Mouse (Mus musculus) right cerebral cortex, postnatal 4 days (tissue): ENCODE results near the gene Fam173a.
A peak's percentile ranks its signal among the peaks of the same experiment; 100 is the strongest.

Experiments
- DNase-seq: peaks from one replicate; pipeline ENCODE4 v3.0.0-alpha.2; 2022

Fam173a gene

DNA sequence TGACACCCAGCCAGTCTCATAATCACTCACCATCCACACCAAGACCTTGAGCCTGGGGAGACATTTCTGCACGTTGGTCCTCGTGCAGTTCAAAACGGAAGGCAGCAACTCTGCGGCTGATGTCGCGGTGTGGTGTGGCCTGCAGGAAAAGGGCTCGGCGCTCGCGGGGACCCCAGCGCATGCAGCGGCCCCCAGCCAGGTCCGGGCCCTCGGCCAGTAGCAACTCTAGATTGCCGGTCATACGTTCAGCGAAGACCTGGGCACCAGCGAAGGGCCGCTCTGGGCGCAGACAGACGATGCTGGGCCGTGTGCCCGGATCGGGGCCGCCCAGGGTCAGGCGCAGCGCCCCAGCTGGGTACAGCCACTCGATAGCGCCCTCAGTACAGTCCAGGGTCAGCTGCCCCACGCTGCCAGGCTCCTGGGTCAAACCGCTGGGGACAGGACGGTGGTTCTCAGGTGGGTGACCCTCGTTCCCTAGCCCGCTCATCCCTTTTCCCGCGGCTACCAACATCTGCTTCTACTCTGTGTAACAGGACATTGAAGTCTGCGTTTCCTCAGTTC lies 3.6 kb upstream of the Fam173a start:
- peak; percentile 45 for DNase-seq

DNA sequence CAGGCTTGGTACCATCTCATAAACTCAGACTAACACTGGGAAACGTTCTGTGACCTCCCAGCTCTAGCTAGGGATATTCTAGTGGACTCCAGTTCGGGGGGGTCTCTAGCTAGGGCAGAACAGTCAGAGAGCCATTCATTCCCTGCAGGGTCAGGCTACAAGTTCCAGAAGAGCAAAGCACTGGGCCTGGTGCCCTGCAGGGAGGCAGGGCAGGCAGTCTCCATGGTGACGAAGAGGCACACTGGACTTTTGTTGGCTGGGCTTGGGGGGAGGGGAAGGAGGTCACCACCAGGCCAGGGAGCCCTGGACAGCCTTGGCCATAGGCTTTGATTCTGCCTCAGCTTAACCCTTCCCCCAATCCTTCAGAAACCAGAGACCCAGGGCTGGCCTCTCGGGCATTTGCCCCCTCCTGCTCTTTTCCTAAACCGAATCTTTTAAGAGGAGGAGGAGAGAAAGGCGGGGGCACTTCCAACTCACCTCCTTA lies 3.0 kb upstream of the Fam173a start, which contains the start of gene AC134908.4:
TSS of gene AC134908.4 (minus strand) at position 51 of the 484 bp plus-strand sequence.
- no peak for DNase-seq

GRCm38 (mm10) chr17:25794998-25795397 lies 2.3 kb upstream of the Fam173a start:
- no peak for DNase-seq

- no peak for DNase-seq
Observed at GRCm38 (mm10) chr17:25794197-25794596, 1.5 kb upstream of the Fam173a start.

- peak; percentile 85 for DNase-seq
Observed at GRCm38 (mm10) chr17:25791843-25792527, 716 bp downstream of the Fam173a start.

- no peak for DNase-seq
Observed at GRCm38 (mm10) chr17:25791320-25791842, 1.3 kb downstream of the Fam173a start.

- no peak for DNase-seq
Observed at GRCm38 (mm10) chr17:25786781-25787504, 5.8 kb downstream of the Fam173a start.

DNA sequence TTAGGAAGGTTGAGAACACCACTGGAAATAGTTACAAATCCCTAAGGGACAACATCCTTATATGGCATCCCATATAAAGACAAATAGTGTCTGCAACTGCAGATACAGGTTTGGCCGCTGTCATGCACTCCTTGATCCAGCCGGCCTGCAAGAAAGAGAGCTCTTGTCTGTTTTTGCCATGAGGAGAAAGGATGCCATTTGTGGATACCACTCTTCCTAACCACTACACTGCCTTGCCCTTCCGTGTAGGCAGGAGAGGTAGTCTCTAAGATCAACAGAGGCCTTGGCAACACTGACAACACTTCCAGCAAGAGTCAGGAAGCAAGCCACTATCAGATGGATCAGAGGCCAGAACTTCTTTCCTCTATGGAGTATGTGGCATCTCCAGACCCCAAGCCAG lies 6.4 kb downstream of the Fam173a start, which contains the start of gene Ccdc78:
TSS of gene Ccdc78 (plus strand) at position 301 of the 400 bp plus-strand sequence.
- no peak for DNase-seq

GRCm38 (mm10) chr17:25785281-25785745 lies 7.4 kb downstream of the Fam173a start, which contains the start of gene Haghl:
TSS of gene Haghl (minus strand) at chr17:25785673.
- DNase-seq = peak; percentile 98

DNA sequence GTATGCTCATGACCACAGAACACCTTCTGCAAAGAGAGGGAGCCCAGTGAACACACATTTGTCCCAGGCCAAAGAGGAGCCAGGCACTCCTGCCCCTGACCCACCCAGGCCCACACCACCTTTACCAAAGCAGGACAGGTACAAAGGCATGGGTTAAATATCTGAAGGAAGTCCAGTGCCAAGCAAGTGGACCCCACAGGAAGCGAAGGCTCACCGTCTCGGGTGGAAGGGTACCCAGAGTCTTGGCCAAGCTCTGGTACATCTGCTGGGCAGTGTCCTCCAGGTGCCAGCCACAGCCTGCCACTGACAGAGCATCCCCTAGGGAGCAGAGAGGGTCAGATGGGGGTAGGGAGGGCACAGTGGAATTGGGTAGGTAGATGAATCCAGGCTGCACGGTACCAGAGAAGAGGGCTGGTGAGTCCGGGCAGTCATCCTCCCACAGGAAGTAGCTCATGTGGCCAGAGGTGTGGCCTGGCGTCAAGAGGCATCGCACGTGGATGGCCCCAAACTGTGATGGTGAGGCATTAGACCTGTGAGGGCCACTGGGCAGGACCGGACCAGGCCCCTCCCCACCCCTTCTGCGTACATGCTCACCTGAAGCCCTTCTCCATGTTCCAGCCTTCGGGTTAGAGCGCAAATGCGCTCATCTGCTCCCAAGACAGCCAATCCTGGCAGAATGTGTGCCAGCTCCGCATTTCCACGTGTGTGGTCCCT lies 8.7 kb downstream of the Fam173a start:
- no peak for DNase-seq

GRCm38 (mm10) chr17:25783086-25783485 lies 9.6 kb downstream of the Fam173a start:
- DNase-seq = no peak

GRCm38 (mm10) chr17:25781339-25781738 lies 11.4 kb downstream of the Fam173a start:
- no peak for DNase-seq

GRCm38 (mm10) chr17:25777948-25778347 lies 14.8 kb downstream of the Fam173a start:
- DNase-seq = no peak

DNA sequence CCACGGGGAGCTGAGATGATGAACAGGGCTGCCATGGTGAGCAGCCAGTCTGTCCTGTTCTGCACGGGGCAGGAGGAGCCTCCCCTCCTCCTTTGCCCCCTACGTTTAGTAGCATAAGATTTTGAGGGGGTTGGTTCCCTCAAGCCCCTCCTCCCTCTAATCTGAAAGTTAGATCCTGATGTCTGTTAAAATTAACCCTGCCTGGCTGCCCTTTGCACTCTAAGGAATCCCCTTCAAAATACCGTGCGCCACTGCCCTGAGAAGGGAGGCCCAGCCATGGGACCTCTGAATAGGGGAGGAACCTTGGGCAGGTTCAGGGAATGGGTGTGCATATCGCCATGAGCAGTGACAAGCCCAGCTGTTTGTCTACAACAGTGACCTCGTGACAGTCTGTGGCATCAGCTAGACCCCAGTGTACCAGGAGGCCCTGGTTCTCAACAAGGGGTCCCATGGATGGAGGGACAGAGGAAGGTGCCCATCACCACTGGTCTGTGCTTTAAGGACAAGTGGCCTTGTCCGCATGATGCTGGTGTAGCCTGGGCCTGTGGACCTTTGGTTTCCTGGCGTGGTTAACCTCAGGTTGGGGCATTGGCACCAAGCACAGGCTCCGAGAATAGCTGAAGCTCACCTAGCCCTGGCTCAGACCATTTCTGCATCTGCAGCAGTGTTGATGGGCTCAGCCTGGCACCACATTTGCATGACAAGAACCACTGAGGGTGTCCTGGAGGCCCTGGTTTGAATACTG lies 17.2 kb downstream of the Fam173a start:
- DNase-seq = no peak

DNA sequence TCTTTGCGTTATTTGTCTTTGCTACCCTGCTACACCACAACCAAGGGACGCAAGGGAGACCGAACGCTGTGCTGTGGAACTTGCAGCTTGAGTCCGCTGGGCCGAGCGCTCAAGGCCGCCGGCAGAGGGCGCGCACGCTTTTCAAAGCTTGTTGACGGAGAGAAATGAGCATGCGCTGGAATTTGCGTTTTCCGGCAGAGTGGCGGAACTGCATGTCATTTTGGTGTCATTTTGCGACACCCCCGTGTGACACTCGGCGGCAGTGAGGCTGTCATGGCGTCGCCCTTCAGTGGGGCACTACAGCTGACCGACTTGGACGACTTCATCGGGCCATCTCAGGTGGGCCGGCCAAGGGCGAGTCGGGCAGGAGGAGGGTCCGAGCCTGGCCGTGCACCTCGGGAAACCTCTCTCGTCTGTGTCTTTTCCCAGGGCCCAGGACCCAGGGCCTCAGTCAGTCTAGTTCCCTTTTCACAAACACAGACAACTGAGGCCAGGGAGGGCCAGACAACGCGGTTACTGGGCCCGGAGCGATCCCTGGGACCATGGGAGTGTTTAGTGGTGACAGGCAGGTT lies 19.1 kb downstream of the Fam173a start, which contains the start of gene Narfl:
TSS of gene Narfl (plus strand) at position 228 of the 572 bp plus-strand sequence.
- peak; percentile 99 for DNase-seq

DNA sequence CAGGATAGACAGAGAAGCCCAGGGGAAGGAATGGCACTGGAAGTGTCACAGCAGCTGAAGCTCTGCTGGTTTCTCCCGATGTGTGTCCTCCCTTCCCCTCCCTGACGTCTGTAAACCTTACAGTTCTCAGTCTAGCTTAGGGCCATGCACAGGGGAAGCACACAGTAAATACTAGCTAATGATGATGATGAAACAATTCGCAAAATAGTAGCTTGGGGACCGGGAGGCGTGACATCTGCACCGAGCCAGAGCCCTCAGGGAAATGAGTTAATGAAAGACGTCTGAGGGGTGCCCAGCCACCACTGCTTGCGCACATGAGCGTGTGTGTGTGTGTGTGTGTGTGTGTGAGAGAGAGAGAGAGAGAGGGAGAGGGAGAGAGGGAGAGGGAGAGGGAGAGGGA lies 23.4 kb downstream of the Fam173a start:
- no peak for DNase-seq

GRCm38 (mm10) chr17:25765886-25766285 lies 26.8 kb downstream of the Fam173a start:
- DNase-seq = no peak

GRCm38 (mm10) chr17:25762591-25762990 lies 30.1 kb downstream of the Fam173a start:
- no peak for DNase-seq

DNA sequence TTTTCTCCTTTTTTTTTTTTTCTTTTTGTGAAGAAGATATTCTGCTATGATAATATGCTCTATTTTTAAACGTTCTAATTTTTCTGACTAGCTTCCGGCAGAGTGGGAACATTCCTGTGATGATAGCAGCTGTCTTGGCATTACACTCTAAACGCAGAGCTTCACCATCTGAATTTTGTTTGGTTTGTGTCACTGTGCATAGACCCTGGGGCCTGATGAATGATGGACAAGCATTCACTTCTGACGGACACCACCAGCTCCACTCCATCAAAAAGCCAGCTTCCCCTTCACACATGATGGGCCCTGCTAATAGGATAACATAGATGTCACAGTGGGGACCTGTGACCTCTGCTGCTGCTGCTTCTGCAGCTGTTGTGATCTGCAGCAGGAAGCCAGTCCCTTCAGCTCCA lies 31.1 kb downstream of the Fam173a start:
- no peak for DNase-seq

DNA sequence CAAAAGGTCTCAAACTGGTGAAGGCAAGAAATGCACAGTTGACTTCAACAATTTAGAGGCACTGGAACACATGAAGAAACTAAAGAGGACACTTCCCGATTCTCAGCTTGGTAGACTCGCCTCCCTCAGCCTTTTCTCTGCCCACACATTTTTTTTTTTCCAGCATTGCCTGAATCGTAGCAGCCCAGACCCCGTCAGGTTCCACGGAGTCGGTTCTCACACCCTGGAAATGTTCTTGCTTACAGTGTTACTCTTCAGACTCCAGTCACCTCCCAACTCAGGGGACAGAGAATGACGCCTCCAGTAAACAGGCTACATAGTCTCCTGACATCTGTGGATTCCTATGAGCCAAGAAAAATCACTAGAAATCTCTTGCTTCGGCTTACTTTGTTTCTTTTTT lies 32.6 kb downstream of the Fam173a start:
- DNase-seq = no peak

DNA sequence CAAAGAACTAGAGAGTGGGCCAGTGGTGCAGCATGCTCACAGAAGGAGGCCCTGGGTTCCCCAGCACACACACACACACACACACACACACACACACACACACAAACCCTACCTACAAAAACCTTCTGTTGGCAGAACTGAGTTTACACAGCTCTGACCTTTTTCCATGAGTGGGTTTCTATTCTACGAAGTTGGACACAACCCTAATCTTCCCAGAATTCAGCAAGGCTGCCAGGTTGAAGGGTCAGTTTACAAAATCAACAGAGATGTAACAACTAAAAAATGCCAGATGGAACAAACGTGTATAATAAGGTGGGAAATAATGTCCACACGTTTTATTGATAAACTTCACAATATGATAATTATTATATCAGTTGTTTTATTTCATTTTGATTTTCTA lies 35.0 kb downstream of the Fam173a start:
- DNase-seq = no peak
